Comparison of ENCODE assay signal across 8 mouse cellular contexts in the genomic region with DNA sequence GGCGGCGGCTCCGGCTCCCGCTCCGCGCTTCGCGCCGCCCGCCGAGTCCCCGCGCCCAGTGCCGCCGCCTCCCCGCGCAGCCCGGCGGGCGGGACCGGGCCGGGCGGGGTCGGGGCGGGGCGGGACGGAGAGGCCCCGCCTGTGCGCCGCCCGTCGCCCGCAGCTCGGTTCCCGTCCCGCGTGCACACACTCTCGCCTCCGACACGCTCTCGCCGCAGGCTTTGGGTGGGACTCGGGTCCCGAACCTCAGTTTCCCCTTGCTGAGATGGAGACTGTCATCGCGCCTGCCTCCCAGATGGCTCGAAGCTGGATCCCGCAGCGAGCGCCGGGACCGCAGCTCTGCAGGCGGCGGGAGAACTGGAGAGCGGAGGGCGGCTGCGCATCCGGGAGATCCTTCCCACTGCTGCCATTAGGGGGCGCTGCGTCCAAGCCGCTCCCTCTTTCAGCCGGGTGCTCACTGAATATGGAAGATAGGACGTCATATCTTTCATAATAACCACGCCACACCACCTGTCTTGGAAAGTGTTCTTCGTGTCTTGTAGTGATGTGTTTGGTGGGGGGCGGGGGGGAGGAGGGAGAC. TPM values are rescaled to one million over a fixed set of nuclear protein-coding genes. Genes with fewer than 3 reads are reported as not detected.
A peak's percentile ranks its signal among the peaks of the same experiment; 100 is the strongest.
DNase-seq lines count a peak whose midpoint lies in the region; ATAC-seq lines count a peak whose summit lies in the region.

A gene (minus strand): TSS at position 359 of the 580 bp plus-strand sequence.

- ATAC-seq in megakaryocyte, adult 5-6 weeks (ENCODE audit: poor library complexity, severe bottlenecking), result peak; percentile 87

- DNase-seq in adrenal gland, adult (ENCODE audit: inconsistent age in 2 of 2, low spot score in 1 of 2), result peak; percentile 89 to 97
- peak; percentile 89 for DNase-seq in embryo, embryonic 10 days (ENCODE audit: low spot score)
- peak; percentile 89 for DNase-seq in gastrocnemius, postnatal 10 days
- peak; percentile 95 for DNase-seq in induced T-regulatory cell, adult 2 months (ENCODE audit: low read depth)
- peak; percentile 76 to 79 for DNase-seq in left cerebral cortex, adult 8-10 months (ENCODE audit: low spot score in 2 of 2)
- DNase-seq in right cerebral cortex, adult 2 months (ENCODE audit: low spot score in 2 of 2), result peak; percentile 88 to 90
- peak; percentile 58 for DNase-seq in urinary bladder, postnatal 10 days (ENCODE audit: low spot score)

RNA-seq across cellular contexts. Expression of the gene that starts here (rescaled TPM):
- under 1 TPM; 0.40 to 0.52 TPM for total RNA-seq in gastrocnemius, postnatal 10 days (2021)
- 10 to 100 TPM; 23.3 to 26.7 (median 24.3) TPM for total RNA-seq in left cerebral cortex, adult 8-10 months (2022)
- 54.8 and 55.6 TPM in 2 replicates for total RNA-seq in megakaryocyte, adult 5-6 weeks (2015)
- total RNA-seq in megakaryocyte, adult 5-6 weeks (2017), result 31.4 and 31.9 TPM in 2 replicates

Comparison
In these comparisons a context has a peak if more than half of its experiments do, and no peak if none do; other contexts are left out.
1. Peak in every context shown above with its lines: DNase-seq and ATAC-seq.
2. RNA of the gene that starts here (total RNA-seq): 31.4 to 55.6 TPM in megakaryocyte, adult 5-6 weeks and 23.3 to 26.7 TPM in left cerebral cortex, adult 8-10 months; 0.40 to 0.52 TPM in gastrocnemius, postnatal 10 days; every median in the first group is over 10 times any median in the second.
3. Peak in DNase-seq in gastrocnemius, postnatal 10 days; RNA of the gene not detected or under 1 TPM.